Mouse (Mus musculus): ENCODE measurements around the gene Hmox1.

DNA sequence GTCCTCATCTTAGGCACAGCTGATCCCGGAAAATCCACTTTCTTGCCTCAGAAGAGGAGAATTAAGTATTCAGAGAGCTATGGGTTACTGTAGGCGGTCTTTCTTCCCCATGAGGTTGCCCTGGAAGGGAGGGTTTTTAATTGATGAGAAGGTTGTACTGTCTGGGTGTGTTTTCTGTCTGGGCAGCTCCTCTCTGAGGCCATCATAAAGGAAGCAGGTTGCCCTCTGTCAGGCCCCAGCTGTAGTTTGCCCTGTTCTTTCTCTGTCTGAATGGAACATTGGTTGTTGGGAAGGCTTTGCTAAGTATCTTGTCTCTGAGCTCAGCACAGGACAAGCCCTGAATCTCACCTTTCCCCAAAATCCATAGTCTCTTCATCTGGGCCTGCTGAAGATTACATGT is 40.0 kb downstream of the Hmox1 start:
- no peak for TF ChIP-seq POLR2A (IDR thresholded peaks at IDR 0.05; ENCODE audit: low read depth, low read length)
- TF ChIP-seq CTCF (IDR thresholded peaks at IDR 0.05; ENCODE audit: borderline replicate concordance, insufficient read depth, low read length), result no peak
